Mouse (Mus musculus) kidney, adult 2 months (tissue): Measurements from ENCODE around the gene Cacna1i. TPM values are rescaled to one million over a fixed set of nuclear protein-coding genes. Genes with fewer than 3 reads are reported as not detected.

Experiments used
- DNase-seq: peaks from one replicate; pipeline ENCODE4 v3.0.0; 2021
- H3K27ac ChIP-seq: fragments of 200-500 bp; 2 replicates; pipeline ENCODE4 v1.5.1; 2012; ENCODE audit warnings: low read depth, low read length, control low read depth, inconsistent platforms; ENCODE audit not compliant: insufficient read depth
- H3K27me3 ChIP-seq: fragments of 200-500 bp; replicated peaks from 2 replicates; pipeline ENCODE4 v1.6.1; 2012; ENCODE audit warnings: mild to moderate bottlenecking, moderate library complexity, low read length, inconsistent platforms; ENCODE audit not compliant: control insufficient read depth, insufficient read depth
- H3K36me3 ChIP-seq: fragments of 200-500 bp; 2 replicates; pipeline ENCODE4 v1.6.1; 2012; ENCODE audit warnings: mild to moderate bottlenecking, moderate library complexity, low read length, inconsistent platforms; ENCODE audit not compliant: control insufficient read depth, insufficient read depth
- H3K4me1 ChIP-seq: fragments of 200-500 bp; 2 replicates; pipeline ENCODE4 v1.6.1; 2011; ENCODE audit warnings: low read length; ENCODE audit not compliant: control insufficient read depth, insufficient read depth
- H3K4me3 ChIP-seq: fragments of 200-500 bp; 2 replicates; pipeline ENCODE4 v1.5.1; 2011; ENCODE audit warnings: mild to moderate bottlenecking, low read depth, low read length, control low read depth; ENCODE audit not compliant: insufficient read depth
- CTCF ChIP-seq: fragments of 200-500 bp; conservative IDR thresholded peaks from 2 replicates; pipeline ENCODE4 v1.5.1; 2011; ENCODE audit warnings: low read depth, mild to moderate bottlenecking, control low read depth, low read length, moderate library complexity, mixed read lengths; ENCODE audit not compliant: insufficient read depth, insufficient read length
- POLR2A ChIP-seq: fragments of 200-500 bp; IDR thresholded peaks from one replicate; pipeline ENCODE4 v1.6.1; 2011; ENCODE audit warnings: low read depth, low read length, control low read depth
- WGBS: fragments of 180-500 bp; shearing (Covaris S2); methylation state at CpG from one replicate; pipeline ENCODE4 v1.1.7; 2018; 5-methylcytosine and 5-hydroxymethylcytosine counted together
- polyA plus RNA-seq: library from polyadenylated mRNA; depleted of rRNA; stranded (reverse); fragments of >200 nt; gene quantifications from 2 replicates; pipeline ENCODE4 v1.2.3, GENCODE M21; 2012

Gene Cacna1i
- polyA plus RNA-seq, 1 experiment: 0.89 TPM

- H3K27ac ChIP-seq: no peak overlapping the region
- no peak for DNase-seq
- no peaks in the 10 kb centered on the region for H3K36me3 ChIP-seq
- H3K27me3 ChIP-seq: no peaks in the 10 kb centered on the region
- H3K4me3 ChIP-seq: no peak overlapping the region
- TF ChIP-seq CTCF (no peak), POLR2A (no peak)
- 74% methylated on average over 13 of the region's 13 CpGs for WGBS
- no peaks in the 10 kb centered on the region for H3K4me1 ChIP-seq
Observed at GRCm38 (mm10) chr15:80363821-80364715, 77.0 kb downstream of the Cacna1i start.

GRCm38 (mm10) chr15:80366899-80367298 lies 79.9 kb downstream of the Cacna1i start:
- no peaks in the 10 kb centered on the region for H3K4me1 ChIP-seq
- no peak overlapping the region for H3K27ac ChIP-seq
- TF ChIP-seq CTCF: no peak
- no peak for TF ChIP-seq POLR2A
- no peaks in the 10 kb centered on the region for H3K36me3 ChIP-seq
- no peak overlapping the region for H3K4me3 ChIP-seq
- no peaks in the 10 kb centered on the region for H3K27me3 ChIP-seq
- no peak for DNase-seq
- 30% methylated on average over 16 of the region's 16 CpGs for WGBS

DNA sequence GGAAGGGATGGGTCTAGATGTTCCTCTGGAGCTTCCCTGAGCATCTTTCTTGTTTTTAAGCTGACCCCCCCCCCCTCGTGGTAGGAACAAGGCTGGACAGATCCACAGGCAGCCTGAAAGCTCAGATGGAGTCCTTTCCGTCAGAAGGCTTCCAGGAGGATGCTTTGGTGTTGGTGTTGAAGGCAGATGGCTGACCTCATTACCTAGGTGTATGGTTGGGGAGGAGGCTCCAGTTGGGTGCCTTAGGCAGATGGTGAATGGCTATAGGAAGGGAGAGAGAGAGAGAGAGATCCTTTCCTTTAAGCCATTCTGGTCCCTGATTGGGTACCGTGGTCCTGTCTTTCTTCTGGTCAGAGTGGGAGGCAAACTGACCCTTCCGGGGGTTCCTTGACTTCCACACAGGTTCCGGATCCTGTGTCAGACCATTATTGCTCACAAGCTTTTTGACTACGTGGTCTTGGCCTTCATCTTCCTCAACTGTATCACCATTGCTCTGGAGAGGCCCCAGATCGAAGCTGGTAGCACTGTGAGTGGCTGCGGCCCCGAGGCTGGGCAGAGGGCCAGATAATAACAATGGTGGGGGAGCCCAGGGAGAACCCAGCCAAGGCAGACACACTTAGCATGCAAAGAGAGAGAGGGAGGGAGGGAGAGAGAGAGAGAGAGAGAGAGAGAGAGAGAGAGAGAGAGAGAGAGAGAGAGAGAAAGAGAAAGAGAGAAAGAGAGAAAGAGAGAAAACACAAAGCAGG lies 86.4 kb downstream of the Cacna1i start:
- Histone ChIP-seq H3K36me3 (no peaks in the 10 kb centered on the region), H3K27me3 (no peaks in the 10 kb centered on the region), H3K4me3 (no peak overlapping the region), H3K4me1 (no peaks in the 10 kb centered on the region), H3K27ac (no peak overlapping the region)
- no peak for DNase-seq
- TF ChIP-seq POLR2A: no peak
- TF ChIP-seq CTCF: no peak
- WGBS: 73% methylated on average over 9 of the region's 9 CpGs

DNA sequence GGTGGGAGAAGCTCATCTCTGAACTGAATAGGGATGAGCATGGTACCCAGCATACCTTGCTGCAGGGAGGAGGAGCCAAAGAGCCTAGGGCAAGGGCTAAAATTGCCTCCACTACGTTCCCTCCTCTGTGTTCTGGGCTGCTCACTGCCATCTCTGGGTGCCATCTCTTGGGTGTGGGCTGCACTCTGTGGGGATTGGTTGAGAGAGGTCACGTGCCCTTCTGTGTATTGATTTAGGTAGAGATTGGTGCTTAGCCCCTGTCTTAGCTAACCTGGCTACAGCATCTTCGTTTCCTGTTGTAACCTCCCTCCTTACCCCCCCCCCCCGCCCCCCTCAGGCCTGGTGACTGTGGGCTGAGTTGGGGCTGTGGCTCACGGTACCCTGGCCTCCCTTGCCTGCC lies 87.8 kb downstream of the Cacna1i start:
- Histone ChIP-seq H3K27ac (no peak overlapping the region), H3K36me3 (no peaks in the 10 kb centered on the region), H3K4me1 (no peaks in the 10 kb centered on the region), H3K4me3 (no peak overlapping the region), H3K27me3 (no peaks in the 10 kb centered on the region)
- WGBS: 66% methylated on average over 5 of the region's 5 CpGs
- DNase-seq: no peak
- TF ChIP-seq CTCF (no peak), POLR2A (no peak)

- DNase-seq: no peak
- Histone ChIP-seq H3K27me3 (no peaks in the 10 kb centered on the region), H3K27ac (no peak overlapping the region), H3K4me3 (no peak overlapping the region), H3K4me1 (no peaks in the 10 kb centered on the region), H3K36me3 (no peaks in the 10 kb centered on the region)
- no peak for TF ChIP-seq CTCF
- TF ChIP-seq POLR2A: no peak
- 84% methylated on average over 2 of the region's 2 CpGs for WGBS
Observed at GRCm38 (mm10) chr15:80387185-80387584, 100.1 kb downstream of the Cacna1i start.

GRCm38 (mm10) chr15:80391791-80392190 lies 104.8 kb downstream of the Cacna1i start:
- no peak for DNase-seq
- Histone ChIP-seq H3K36me3 (no peaks in the 10 kb centered on the region), H3K27me3 (no peaks in the 10 kb centered on the region), H3K4me1 (no peaks in the 10 kb centered on the region), H3K27ac (no peak overlapping the region), H3K4me3 (no peak overlapping the region)
- TF ChIP-seq POLR2A: no peak
- TF ChIP-seq CTCF: no peak
- 78% methylated on average over 14 of the region's 14 CpGs for WGBS

GRCm38 (mm10) chr15:80395035-80395434 lies 108.0 kb downstream of the Cacna1i start:
- Histone ChIP-seq H3K27me3 (no peaks in the 10 kb centered on the region), H3K4me3 (no peak overlapping the region), H3K27ac (no peak overlapping the region), H3K4me1 (no peaks in the 10 kb centered on the region), H3K36me3 (no peaks in the 10 kb centered on the region)
- no peak for DNase-seq
- WGBS: 49% methylated on average over 22 of the region's 22 CpGs
- no peak for TF ChIP-seq CTCF
- no peak for TF ChIP-seq POLR2A
